Mouse (Mus musculus): ENCODE measurements around the gene Ccdc134.

The Ccdc134 gene

DNA sequence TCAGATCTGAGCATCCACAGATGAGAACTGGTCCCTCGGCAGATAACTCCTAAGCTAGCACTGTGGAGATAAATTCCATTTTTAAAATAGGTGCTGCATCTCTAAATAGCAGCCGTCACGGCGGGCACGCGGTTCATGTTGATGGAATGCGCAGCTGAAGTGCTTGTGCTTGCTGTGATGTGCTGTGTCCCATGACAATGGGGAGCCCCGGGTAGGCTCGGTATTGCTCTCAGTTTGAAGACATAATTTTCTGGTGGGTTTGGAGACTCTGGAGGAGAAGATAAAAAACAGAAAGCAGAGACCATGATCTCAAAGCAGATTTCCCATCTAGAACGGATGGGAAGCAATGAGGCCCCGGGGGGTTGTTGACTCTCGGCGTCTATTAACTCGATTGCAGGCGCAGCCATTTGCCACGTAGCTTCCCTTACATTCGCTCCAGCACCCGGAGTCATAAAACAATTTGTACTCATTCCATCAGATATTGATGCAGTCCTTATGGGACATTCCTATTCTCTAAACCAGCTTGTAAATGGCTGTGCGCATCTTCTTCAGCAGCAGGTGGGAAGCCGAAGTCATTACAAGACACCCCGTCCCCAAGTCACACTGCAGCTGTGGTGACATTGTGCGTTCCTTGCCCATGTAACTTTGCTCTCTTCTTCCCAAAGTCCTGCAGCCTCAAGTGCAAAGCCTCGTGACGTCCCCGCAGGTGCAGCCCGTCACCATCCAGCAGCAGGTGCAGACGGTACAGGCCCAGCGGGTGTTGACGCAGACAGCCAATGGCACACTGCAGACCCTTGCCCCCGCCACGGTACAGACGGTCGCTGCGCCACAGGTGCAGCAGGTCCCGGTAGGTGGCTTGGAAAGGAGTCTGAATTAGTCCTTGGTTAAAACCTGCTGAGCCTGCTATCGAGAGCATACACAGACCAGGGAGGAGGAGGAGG is 43.0 kb downstream of the Ccdc134 start:
- no peak for DNase-seq (ENCODE audit: extremely low read depth, low read depth)

DNA sequence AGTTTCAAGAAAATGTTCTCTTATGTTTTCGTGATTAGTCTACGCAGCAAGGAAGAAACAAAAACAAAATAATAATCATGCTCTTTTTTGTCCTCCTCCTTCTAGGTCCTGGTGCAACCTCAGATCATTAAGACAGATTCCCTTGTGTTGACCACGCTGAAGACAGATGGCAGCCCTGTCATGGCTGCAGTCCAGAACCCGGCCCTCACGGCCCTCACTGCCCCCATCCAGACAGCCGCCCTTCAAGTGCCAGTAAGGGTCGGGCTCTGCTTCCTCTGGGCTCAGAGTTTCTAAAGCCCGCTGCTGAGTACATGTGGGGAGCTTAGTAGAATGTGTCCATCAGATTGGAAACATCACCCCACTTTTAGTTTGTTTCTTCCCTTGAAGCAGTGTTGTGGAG is 44.9 kb downstream of the Ccdc134 start:
- no peak for DNase-seq (ENCODE audit: extremely low read depth, low read depth)

DNA sequence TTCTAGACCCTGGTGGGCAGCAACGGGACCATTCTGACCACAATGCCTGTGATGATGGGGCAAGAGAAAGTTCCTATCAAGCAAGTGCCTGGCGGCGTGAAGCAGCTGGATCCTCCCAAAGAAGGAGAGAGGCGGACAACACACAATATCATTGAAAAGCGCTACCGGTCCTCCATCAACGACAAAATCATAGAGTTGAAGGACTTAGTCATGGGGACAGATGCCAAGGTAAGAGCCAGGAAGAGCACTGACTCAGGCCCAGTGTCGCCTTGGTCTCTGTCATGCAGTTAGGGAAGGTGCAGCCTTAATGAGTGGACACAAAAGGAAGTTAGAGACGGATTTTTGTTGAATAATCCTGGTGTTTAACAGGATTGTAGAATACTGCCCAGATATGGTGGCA is 47.4 kb downstream of the Ccdc134 start:
- no peak for DNase-seq (ENCODE audit: extremely low read depth, low read depth)

DNA sequence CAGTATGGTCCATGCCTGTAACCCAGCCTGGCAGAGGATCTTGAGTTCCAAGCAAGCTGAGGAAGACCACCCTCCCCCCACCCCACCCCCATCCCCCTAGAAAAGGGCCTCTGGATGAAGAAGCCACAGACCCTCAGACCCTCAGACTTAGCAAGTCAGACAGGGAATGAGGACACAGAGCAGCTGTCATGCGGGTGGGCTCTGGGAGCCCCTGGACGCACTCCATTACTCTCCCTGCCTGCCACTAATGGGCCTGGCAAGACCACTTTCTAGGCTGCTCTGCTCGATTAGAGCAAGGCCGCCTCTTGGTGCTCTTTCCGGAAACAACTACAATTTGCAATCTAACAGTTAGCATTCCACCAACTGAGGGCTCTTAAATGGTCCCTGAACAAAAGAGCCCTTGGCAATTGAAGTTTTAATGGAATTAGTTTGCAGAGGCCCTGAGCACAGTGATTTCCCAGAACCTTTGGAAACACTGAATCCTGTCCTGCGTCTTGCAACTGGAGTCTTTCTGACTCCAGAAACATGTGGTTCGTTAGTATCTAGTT is 50.1 kb downstream of the Ccdc134 start:
- DNase-seq (ENCODE audit: extremely low read depth, low read depth), result no peak

DNA sequence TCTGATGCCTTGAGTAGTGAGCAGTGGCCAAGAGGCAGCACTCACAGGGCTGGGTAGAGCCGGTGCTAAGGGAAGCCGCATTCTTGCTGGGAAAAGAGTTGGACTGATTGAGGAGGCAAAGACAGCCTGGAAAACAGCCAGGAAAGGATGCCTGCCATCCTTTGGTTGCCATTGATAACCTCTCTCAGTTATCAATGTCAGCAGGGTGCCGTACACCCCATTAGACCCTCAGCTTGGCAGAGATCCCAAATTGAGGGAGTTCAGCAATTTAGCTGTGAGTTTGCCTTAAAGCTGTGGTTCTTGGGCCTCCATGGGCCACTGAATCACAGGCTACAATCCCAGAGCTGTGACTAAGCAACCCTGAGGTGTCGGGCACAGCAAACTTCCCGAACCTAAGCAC is 53.4 kb downstream of the Ccdc134 start:
- DNase-seq (ENCODE audit: extremely low read depth, low read depth), result no peak

DNA sequence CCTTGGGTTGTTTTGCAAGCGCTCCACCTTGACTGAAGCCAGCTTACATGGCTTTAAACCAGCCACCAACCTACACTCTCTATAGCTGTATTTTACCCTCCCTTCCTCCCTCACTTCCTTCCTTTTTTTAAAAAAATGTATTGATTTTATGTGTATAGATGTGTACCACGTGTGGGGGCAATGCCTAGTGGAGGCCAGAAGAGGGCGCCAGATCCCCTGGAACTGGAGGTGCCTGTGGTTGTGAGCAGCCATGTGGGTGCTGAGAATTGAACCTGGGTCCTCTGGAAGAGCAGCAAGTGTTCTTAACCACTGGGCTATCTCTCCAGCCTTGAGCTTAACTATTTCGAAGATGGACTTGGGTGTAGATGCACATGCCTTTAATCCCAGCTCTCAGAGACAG is 54.6 kb downstream of the Ccdc134 start:
- DNase-seq (ENCODE audit: extremely low read depth, low read depth), result no peak

DNA sequence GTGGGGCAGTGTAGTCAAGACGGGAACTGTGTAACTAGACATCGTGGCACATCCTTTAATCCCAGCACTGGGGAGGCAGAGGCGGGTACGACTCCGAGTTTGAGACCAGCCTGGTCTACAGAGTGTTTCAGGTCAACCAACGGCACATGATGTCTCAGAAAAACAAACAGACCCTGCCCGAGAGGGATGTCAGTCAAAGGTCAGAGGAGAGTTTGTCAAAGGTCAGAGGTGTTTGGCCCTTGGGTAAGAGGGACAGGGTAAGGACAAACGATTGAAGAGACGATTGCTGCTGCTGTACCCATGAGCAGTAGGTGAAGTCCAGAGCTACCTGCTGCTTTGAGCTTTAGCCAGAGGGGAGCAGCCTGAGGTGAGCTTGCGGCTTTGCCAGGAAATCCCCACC is 55.9 kb downstream of the Ccdc134 start:
- DNase-seq (ENCODE audit: extremely low read depth, low read depth), result no peak

DNA sequence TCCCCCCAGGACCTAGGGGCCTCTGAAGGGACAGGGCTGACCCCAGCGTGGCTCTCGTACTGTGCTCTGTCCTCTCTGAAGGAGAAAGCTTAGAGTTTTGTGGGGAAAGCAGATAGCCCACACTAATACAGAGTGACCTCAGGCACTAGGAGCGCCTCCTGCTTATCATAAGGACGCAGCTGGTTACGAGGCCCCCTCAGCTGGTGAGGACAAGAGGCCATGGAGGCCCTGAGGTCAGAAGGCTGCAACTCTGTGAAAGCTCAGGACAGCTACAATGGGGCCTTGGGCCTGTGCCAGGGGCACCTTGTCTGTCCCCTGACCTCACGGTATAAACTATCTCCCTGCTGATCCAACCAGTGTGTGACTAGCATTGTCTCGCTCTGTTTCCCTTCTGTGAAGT is 56.5 kb downstream of the Ccdc134 start:
- no peak for DNase-seq (ENCODE audit: extremely low read depth, low read depth)

DNA sequence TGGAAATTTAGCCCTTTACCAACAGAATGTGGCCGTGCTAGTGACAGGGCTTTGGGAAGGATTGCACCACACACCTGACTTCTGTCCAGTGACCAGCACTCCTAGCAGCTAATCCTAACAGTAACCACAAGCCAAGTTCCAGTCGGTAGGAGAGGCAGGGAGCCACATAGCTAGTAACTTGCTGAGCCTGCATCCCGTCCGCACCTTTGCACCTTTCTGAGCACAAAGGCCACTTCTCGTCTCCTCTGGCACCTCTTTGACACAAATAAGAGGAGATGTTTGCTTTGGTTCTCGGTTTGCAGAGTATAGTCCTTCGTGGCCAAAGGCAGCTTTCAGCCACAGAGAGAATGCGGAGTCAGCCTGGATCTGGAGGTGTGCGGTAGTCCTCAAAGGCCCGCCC is 56.9 kb downstream of the Ccdc134 start:
- DNase-seq (ENCODE audit: extremely low read depth, low read depth), result no peak

DNA sequence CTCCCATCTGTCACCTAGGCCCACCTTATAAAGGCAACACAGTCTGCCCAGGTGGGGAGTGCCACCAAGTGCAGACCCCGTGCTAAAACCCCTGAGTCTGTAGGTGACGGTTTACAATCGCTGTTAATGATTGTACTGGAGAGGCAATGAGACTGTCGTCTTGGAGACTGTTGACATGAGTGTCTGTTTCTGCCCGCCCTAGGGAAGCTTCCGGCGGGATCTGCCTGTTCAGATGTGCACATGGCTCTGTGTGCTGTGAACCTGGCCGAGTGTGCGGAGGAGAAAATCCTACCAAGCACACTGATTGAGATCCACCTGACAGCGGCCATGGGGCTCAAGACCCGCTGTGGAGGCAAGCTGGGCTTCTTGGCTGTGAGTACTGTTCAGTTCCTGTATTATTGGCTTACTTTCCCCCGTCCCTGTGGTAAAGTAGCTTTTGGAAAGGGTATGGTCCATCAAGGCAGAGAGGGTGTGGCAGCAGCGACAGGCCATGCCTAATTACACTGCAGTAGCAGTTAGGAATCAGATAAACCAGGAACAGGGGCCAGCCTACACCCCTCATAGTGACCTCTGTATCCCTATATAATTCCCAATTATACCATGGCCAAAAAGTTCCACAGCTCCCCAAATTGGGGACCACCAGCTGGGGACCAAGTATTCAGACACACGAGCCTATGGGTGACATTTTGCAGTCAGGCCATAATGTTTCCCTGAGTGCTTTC is 57.5 kb downstream of the Ccdc134 start:
- DNase-seq (ENCODE audit: extremely low read depth, low read depth), result no peak

DNA sequence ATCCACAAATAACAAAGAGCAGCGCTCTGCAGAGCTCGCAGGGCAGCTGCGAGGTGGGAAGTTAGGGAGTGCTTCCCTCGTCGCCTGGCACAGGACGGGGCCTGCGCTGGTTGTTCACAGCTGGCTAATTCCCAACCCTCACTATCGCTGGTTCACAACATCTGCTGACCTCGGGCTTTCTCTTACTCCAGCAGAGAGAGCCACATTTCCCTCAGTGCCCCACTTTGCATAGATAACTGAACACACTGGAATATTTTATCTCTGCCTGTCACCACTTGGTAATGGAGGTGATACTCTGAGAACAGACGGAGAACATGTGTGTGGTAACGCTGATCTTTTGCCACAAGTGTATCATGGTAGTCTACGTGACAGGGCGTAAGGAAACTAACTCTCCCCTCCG is 58.4 kb downstream of the Ccdc134 start:
- DNase-seq (ENCODE audit: extremely low read depth, low read depth), result no peak

DNA sequence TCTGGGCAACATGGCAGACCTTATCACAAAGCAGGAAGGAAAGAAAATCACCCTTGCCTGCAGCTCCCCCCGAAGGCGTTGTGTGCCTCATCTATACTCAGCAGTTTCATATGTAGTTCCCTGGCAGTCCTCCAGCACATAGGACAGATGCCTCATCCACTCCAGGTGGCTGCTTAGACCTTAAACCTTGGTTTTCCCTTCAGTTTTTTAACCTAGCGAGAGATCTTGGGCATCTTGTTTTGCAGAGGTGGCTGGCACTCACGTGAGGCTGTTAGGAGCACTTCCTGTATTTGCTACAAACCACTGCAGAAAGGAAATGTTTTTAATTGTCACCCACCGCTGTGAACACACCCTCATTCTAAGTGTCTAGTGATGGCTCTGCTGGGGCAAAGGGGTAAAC is 59.2 kb downstream of the Ccdc134 start:
- no peak for DNase-seq (ENCODE audit: extremely low read depth, low read depth)

DNA sequence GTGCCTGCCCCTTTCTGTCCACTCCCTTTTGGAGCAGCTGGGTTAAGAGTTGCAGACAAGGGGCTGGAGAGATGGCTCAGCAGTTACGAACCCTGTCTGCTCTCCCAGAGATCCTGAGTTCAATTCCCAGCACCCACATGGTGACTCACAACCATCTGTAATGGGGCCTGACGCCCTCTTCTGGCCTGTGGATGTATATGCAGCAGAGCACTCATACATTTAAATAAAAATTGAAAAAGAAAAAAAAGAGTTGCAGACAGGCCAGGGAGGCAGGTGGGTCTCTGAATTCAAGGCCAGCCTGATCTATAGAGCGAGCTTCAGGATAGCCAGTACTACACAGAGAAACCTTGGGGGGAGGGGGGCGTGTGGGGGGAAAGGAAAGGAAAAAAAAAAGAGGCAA is 59.7 kb downstream of the Ccdc134 start:
- no peak for DNase-seq (ENCODE audit: extremely low read depth, low read depth)

DNA sequence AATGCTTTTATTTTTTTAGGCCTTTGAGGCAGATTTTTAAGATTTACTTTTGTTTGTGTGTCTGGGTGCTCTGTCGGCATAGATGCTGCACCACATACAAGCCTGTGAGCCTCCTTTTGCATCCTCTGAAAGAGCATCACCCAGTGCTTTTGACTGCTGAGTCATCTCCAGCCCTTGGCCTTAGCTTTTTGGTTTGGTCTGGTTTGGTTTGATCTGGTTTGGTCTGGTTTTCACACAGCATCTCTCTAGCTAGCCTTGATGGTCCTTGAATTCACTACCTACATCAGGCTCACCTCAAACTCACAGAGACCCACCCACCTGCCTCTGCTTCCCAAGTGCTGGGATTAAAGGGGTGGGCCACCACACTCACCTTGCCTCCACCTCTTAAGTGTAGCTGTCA is 60.2 kb downstream of the Ccdc134 start:
- no peak for DNase-seq (ENCODE audit: extremely low read depth, low read depth)

DNA sequence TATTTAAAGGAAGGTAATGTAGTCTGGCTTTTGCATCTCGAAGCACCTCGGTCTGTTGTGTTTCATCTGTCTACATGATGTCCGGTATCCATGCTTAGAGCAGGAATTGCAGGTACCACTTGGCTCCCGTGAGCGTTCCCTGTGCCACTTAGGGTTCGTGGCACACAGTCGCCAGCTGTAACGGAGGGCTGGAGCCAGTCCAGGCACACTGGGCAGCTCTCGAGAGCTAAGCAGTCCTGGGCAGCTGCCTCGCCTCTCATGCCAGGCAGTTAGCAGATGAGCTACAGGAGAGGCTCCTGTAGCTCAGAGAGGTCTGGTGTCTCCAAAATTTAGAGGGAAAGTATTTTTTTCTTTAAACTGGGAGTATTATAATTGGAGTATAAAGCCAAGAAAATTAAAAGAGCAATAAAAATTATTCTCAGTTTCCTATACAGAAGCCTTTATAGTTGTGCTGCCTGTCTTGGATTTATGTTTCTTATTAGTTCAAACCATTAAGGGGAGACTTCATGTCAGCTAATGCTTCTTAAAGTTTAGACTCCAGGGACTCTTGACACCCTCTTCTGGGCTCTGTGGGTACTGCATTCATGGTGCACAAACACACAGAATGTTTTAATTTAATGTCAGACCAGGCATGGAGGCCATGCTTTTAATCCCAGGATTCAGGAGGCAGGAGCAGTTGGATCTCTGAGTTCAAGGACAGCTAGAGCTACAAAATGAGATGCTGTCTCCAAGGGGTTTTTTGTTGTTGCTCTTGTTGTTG is 60.9 kb downstream of the Ccdc134 start:
- peak; percentile 39 for DNase-seq (ENCODE audit: extremely low read depth, low read depth)

Data from MEL-GATA-1-ER (cell line).